Mouse (Mus musculus) thymus, postnatal 14 days (tissue): ENCODE measurements around the gene Alkbh4.
"Not testable (repeated sequence)": the region's sequence is repeated elsewhere in the genome, so short reads cannot be mapped to it uniquely, and the experiment has no call there.

ENCODE experiments used
- DNase-seq: peaks from one replicate; pipeline ENCODE4 v3.0.0; 2021

Alkbh4 gene

DNA sequence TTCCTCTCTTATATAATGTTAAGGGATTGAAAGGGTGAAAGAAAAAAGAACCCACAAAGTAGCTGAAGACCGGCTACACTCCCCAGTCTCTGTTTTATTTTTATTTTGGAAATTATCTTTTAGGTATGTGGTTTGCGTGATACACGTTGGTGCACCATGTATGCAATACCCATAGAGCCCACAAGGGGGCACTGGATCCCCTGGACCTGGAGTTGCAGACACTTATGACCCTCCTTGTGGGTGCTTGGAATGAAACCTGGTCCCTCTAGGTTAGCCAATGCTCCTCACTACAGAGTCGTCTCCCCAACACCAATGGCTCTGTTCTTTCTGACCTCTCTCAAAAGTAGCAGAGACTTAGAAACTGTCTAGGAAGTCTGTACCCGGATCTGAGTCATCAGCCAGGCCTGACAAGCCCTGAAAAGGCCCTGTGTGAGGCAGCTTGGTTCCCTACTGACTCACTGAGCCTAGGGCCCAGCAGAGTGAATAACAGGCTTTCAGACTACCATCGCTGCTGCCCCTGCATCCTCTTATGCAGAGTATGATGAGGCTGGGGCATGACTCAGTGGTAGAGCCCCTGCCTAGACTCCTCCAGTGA, 7.3 kb downstream of the Alkbh4 start:
- peak; percentile 44 for DNase-seq

DNA sequence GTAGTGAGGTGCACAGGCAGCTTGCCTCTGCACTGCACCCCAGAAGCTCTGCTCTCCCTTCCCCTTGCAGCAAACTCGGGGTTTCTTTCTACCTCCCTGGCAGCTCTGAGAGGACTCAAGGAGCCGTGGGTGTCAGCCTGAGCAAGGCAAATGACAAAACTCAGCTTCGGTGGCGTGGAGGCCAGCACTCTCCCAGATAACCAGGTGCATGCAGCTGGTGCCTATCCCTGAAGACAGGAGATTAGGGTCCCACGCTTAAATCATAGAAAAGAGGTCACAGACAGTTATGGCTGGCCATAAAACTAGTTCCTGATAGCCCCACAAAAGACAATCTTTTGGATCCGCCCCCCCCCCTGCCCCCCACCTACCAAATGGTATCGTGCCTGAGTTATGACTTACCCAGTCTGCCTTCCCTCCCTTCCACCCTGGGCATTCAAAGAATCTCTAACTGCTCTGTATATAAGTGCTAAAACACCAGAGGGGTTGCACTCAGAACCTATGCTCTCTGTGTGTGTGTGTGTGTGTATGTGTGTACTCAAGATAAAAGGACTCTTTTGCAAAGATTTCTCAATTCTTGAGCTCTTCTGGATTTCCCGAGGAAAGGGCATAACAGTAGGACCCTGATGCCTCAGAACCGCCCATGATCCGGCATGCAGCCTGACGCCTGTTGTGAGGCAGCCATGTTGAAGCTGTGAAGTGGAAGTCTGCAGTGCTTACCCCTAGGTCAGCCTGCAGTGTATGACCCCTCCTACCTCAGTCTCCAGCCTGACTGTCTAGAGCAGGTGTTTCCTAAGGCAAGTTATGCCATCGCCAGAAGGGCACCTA, 8.9 kb downstream of the Alkbh4 start:
- DNase-seq, result no peak

DNA sequence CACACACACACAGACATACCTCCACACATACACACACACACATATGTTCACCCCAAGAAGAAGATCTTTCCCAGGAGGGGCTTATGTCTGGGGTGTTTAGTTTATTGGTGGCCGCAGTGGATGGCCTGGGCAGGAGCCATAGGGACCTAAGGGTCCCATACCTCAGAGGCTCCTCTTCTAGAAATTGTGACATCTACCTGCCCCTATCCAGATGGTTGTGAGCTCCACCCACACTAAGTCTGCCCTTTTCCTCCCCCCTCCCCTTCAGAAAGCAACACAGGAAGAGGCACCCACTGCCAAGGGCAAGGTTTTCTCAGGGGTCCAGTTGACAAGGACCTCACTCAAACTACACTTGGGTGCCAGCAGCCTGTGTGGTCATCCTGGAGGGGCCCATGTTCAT, 11.0 kb downstream of the Alkbh4 start:
- peak; percentile 84 for DNase-seq

- peak; percentile 42 for DNase-seq
These were observed 11.8 kb downstream of the Alkbh4 start for GRCm38 (mm10) chr5:136147704-136148103.

GRCm38 (mm10) chr5:136149134-136149576, 13.2 kb downstream of the Alkbh4 start:
- peak; percentile 59 for DNase-seq

- DNase-seq, result no peak
These were observed 16.4 kb downstream of the Alkbh4 start for GRCm38 (mm10) chr5:136152365-136152764.

- no peak for DNase-seq
These were observed 19.5 kb downstream of the Alkbh4 start for GRCm38 (mm10) chr5:136155399-136155798.

GRCm38 (mm10) chr5:136160084-136160483, 24.1 kb downstream of the Alkbh4 start:
- DNase-seq, result not testable (repeated sequence)

DNA sequence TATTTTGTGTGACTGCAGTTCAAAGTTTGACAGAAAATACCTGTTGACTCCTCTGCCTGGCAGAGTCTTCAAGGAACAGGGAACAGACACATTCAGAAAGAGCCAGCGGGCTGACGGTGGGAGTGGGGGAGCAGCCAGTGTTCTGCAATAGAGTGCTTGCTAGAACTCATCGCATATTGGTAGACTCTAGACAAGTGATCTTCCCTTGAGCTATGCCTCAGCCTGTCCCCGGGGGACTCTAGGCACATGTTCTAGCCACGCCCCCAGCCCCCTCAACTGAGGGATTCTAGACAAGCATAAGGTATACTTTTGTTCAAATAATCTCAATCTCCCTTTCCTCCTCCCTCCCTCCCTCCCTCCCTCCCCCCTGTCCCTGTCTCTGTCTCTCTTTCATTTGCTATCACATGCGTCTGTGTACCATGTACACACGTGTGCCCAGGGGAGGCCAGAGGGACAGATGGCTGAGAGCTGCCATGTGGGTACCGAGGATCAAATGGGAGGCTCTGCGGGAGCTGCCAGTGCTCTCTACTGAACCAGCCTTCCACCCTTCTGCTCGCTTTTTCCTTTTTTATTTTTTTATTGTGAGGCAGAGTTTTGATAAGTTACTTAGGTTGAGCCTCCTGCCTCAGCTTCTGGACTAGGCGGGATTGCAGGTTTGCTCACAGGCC, 28.0 kb downstream of the Alkbh4 start:
- DNase-seq, result no peak

GRCm38 (mm10) chr5:136165246-136165645, 29.3 kb downstream of the Alkbh4 start:
- no peak for DNase-seq

DNA sequence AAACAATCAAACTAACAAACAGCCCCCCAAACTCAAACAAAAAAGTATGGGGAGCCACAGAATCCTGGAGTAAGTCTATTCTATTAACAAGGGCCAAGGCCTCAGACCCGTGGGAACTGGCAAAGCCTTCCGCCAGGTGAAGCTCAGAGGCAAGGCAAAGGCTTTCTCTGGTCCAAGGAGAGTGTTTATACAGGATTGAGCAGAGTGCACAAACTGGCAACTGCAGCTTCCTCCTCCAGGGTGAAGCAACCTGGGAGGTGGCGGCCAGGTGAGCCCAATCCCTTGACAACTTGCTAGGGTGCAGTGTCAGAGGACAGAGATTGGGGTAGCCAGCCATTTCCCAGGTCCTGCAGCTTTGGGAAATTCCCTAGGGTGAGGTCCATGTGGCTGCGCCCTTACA, 31.4 kb downstream of the Alkbh4 start:
- DNase-seq, result no peak

- DNase-seq, result peak; percentile 27
These were observed 32.1 kb downstream of the Alkbh4 start for GRCm38 (mm10) chr5:136168071-136168470.

DNA sequence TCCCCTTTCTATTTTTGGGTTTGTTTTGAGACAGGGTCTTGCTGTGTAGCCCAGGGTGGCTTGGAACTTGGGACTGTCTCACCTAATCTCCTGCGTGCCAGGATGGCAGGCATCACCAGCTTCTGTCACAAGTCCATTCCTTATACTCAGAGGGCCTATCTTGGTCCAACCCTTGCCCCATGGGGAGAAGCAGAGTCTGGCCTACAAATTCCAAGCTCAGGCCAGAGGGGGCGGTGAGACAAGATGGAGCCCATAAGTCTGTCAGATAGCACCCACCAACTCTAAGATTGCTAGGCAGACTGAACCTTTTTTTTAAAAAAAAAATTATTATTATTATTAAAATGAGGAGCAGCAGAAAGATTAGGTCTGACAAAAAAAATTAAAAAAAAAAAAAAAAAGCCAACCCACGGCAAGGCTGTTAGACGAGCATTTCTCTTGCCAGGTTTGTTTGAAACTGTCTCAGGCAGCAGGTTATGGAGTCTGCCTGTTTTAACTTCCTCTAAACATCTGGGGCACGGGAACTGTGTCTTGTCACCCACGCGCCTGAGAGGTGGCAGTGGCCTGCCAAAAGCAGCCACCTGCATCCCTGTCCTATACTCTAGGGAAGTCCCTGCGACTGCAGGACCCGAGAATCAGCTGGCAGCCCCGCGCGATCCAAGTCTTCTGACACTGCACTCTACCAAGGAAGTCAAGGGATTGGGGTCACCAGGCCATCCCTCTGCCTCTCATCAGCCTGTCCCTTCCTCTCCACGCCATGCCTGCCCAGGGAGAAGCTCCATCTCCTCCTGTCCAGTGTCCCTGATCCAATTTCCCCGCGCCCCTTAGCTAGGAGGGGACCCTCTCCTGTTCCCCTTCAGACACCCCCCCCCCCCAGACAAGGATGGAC, 33.9 kb downstream of the Alkbh4 start:
- DNase-seq, result peak; percentile 77

GRCm38 (mm10) chr5:136170512-136171362, 34.8 kb downstream of the Alkbh4 start, which contains the start of gene Orai2:
TSS of gene Orai2 (minus strand) at chr5:136170713.
- peak; percentile 94 for DNase-seq

GRCm38 (mm10) chr5:136171363-136172341, 35.7 kb downstream of the Alkbh4 start:
- DNase-seq, result peak; percentile 47

DNA sequence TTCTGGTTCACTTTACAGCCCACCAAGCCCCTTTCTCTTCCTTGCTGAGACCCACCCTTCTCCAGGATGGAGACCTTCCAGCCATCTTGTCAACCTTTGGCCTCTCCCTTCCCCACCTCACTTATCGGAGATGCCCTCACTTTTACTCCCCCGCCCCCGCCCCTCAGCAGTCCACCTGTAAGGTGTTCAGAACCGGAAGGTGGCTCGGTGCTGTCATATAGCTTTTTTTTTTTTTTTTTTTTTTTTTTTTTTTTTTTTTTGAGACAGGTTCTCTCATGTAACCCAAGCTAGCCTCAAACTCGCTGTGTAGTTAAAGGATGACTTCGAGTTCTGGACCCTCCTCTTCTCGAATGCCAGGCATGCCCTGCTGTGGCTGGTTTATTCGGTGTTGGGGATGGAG, 37.0 kb downstream of the Alkbh4 start:
- DNase-seq, result no peak

- DNase-seq, result peak; percentile 62
These were observed 37.9 kb downstream of the Alkbh4 start for GRCm38 (mm10) chr5:136173606-136174463.

GRCm38 (mm10) chr5:136179594-136179993, 43.6 kb downstream of the Alkbh4 start:
- DNase-seq, result no peak

GRCm38 (mm10) chr5:136181197-136181596, 45.3 kb downstream of the Alkbh4 start:
- DNase-seq, result no peak
